Mouse (Mus musculus) cerebellum, adult 11 months (tissue): Measurements from ENCODE around the gene Fam173b.
"Not testable (repeated sequence)": the region's sequence is repeated elsewhere in the genome, so short reads cannot be mapped to it uniquely, and the experiment has no call there.

Experiments
- DNase-seq: peaks from one replicate; pipeline ENCODE4 v3.0.0; 2022

Gene Fam173b

GRCm38 (mm10) chr15:31601646-31602374 is at the start of gene Fam173b, which contains the start of gene Cct5:
Gene Fam173b, plus strand, starts transcription at chr15:31601852.
Gene Cct5, minus strand, starts transcription at chr15:31601804.
- peak; percentile 97 for DNase-seq

GRCm38 (mm10) chr15:31554855-31555254 is 46.8 kb upstream of the Fam173b start:
- no peak for DNase-seq

GRCm38 (mm10) chr15:31561390-31561789 is 40.3 kb upstream of the Fam173b start:
- DNase-seq, result no peak

- DNase-seq, result no peak
Observed at GRCm38 (mm10) chr15:31561976-31562375, 39.7 kb upstream of the Fam173b start.

- DNase-seq, result no peak
Observed at GRCm38 (mm10) chr15:31562847-31563246, 38.8 kb upstream of the Fam173b start.

GRCm38 (mm10) chr15:31563577-31564546 is 37.8 kb upstream of the Fam173b start:
- DNase-seq, result no peak

GRCm38 (mm10) chr15:31565184-31565583 is 36.5 kb upstream of the Fam173b start, which contains the start of gene Cmbl:
Gene Cmbl, plus strand, starts transcription at chr15:31565389.
- no peak for DNase-seq

DNA sequence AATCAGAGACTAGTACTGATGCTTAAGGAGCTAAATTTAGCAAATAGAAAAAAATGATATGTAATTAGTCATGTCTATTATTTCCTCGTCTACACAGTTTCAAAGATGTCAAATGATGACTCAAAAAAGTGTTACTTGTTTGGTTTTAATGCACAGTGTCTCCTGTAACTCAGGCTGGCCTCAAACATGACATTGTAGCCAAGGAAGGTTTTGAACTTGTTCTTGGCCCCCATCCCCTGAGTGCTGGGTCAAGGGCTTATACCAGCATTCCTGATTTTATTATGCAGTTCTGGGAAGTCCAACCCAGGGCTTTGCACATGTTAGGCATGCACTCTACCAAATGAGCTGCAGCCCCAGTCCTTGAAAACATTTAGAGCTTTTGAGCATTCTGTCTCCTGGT is 35.9 kb upstream of the Fam173b start:
- no peak for DNase-seq

GRCm38 (mm10) chr15:31567431-31567830 is 34.2 kb upstream of the Fam173b start:
- DNase-seq, result no peak

- no peak for DNase-seq
Observed at GRCm38 (mm10) chr15:31568581-31568996, 33.1 kb upstream of the Fam173b start.

GRCm38 (mm10) chr15:31569325-31570022 is 32.2 kb upstream of the Fam173b start:
- DNase-seq, result no peak

DNA sequence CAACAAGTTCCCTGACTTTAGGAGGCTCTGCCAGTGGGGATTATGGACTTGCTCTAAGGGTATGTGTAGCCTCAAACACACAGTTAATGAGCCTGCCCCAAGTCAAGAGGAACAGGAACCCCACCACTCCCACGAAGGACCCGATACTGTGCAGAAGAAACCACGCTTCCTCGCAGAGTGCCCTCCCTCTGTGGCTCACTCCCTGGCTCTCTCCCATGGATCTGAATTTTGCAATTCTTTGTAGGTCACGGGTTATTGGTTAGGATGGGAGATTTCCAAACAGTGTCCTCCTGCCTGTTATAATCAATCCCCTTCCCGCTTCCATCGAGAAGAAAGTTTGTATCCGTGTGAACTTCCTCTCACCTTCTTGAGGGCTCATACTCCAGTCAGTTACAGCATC is 30.7 kb upstream of the Fam173b start:
- no peak for DNase-seq

GRCm38 (mm10) chr15:31571906-31572722 is 29.5 kb upstream of the Fam173b start:
- DNase-seq, result no peak

GRCm38 (mm10) chr15:31573287-31573686 is 28.4 kb upstream of the Fam173b start:
- DNase-seq, result no peak

DNA sequence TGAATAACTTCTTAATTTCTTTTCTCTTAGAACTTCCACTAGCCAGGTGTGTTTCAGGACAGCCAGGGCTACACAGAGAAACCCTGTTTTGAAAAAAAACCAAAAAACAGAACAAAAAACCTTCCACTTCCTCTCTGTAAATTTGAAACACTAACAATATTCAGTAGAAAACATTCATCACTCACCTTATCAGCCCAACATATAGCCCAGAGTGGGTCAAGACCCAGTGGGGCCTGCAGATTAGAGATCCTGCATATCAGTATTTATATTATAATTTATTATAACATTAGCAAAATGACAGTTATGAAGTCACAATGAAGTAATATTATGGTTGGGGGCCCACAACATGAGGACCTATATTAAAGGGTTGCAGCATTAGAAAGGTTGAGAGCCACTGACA is 28.0 kb upstream of the Fam173b start:
- no peak for DNase-seq

DNA sequence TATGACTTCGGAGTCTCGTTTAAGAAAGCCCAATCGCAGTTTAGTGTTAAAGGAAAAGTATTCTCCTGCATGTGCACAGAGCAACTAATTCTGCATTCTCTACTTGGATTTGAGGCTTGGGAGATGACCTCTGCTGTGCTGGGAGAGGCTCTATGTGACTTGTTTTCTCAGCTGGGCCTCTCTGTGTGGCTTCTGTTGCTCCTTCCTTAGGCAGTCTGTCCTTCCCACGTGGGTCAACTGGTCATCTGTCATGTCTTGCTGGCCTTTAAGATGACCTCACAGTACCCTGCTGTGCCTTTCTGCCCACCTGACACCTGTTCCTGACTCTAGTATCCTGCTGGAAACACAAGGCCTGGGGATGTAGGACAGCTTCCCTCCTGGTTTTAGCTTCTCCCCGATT is 25.6 kb upstream of the Fam173b start:
- DNase-seq, result no peak

DNA sequence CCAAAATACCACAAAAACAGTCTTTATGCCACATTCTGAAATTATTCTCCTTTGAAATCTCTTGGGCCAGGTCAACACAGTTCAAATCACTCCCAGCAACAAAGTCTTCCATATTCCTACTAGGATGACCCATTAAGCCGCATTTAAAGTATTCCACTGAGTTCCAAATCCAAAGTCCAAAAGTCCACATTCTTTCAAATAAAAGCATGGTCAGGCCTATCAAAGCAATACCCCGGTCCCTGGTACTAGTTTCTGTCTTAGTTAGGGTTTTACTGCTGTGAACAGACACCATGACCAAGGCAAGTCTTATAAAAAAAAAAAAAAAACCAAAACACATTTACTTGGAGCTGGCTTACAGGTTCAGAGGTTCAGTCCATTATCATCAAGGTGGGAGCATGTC is 20.6 kb upstream of the Fam173b start:
- not testable (repeated sequence) for DNase-seq

DNA sequence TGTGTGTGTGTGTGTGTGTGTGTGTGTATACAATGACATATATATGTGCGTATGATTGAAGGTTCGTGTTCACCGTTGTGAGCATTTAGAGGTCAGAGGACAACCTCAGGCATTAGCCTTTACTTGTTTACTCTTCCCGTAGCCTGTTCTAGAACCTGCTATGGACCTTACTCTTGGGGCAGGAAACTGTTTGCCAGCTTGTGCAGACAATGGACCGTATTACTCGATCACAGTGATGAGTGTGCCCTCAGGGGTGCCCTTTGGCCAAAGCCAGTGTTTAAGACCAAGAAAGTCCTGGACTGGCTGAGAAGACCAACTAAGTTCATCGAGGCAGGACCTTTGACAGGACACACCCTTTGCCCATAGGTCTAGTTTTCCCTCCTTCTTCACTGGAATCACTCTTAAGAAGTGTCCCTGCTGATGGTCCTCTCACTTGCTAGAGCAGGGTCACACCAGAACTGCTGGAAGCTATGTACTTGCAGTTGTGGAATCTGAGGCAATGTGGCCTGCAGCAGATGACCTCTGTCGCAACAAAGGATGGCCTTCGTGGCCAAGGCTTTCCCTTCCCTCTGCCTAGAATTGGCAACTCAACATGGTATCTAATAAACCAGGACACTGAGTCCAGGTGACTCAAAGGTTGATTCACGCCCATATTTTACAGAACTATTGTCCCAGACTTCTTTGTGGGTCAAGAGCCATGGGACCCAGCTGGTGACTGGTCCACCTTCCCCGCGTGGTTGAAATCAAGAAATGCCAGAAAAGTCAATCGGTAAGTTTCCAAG is 18.2 kb upstream of the Fam173b start:
- no peak for DNase-seq

- DNase-seq, result no peak
Observed at GRCm38 (mm10) chr15:31585238-31585637, 16.4 kb upstream of the Fam173b start.

GRCm38 (mm10) chr15:31586088-31586487 is 15.6 kb upstream of the Fam173b start:
- DNase-seq, result no peak

DNA sequence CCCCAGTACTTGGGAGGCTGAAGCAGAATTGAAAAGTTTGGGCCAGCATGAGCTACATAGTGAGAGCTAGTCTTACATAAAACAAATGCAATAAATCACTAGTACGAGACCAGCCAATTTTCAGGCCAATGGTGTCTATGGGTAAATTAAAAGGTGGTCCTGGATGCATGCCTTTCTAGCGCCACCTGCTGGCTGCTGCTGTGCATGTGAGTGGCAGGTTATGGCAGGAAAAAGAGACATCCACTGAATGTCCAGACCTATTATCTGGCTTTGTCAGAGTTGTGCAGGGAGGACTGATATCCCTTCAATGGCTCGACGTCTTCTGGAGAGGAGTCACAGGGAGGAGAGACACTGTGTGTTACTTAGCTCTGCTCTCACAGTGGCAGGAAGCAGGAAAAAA is 15.1 kb upstream of the Fam173b start:
- DNase-seq, result peak; percentile 72
